8 mouse cellular contexts compared by ENCODE assay signal in the genomic region with DNA sequence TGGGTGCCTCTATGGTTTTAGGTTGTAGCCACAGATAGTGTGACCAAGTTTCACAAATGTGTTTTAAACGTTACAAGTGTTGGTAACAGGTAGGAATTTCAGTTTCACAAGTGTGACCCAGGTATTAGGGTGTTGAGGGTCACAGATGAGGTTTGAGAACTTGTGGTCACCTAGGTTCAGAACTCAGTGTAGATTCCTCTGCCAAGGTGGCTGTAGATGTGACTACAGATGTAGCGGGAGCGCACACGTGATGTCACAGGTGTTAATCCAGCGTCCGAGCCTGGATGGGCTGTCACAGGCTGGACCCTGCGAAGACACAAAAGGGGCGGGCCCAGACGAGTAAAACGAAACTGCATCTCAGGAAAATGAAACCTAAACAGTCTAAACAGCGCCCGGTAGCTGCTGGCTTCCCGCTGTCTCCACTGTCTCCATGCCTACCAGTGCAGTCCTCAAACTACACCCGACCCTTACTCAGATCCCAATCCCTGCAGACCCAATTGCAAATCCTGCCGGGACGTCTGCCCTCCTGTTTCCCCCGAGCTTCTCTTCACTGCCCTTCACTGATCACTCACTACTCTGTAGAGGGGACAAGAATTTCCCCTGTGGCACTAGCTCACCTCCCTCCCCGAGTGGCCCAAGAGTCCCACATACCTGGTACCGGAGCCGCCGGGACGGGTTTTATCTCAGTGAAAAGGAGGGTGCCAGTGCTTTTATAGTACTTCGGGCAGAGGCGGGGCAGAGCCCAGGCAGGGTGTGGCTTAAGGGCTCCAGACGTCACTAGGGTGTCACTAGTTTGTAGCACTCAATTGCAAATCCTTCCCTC. TPM values are rescaled to one million over a fixed set of nuclear protein-coding genes. Genes with fewer than 3 reads are reported as not detected.
A peak's percentile ranks its signal among the peaks of the same experiment; 100 is the strongest.
DNase-seq lines count a peak whose midpoint lies in the region; ATAC-seq and TF ChIP-seq lines count a peak whose summit lies in the region.

A gene (minus strand): TSS at position 743 of the 823 bp plus-strand sequence.

- peak; percentile 73 for ATAC-seq in heart, embryonic 15.5 days (replicated peaks; ENCODE audit: insufficient number of reproducible peaks, insufficient read depth, low FRiP score, low read depth)

- H3K79me2 ChIP-seq in macrophage (ENCODE audit: inconsistent target), result peaks cover 32% of the 10 kb centered on the region; the same call in 1 of the 2 replicates

- H3K9me3 ChIP-seq in heart, embryonic 15.5 days (replicated peaks), result no peaks in the 10 kb centered on the region

- WGBS in heart, embryonic 15.5 days, result 8% methylated on average over 25 of the region's 25 CpGs
- WGBS in macrophage (ENCODE audit: missing documents), result 2% methylated on average over 25 of the region's 25 CpGs

- peak; percentile 84 for DNase-seq in 416B (ENCODE audit: low read depth)
- DNase-seq in adrenal gland, adult (ENCODE audit: inconsistent age in 2 of 2, low spot score in 1 of 2), result peak; percentile 79 to 92
- DNase-seq in kidney, postnatal 10 days, result peak; percentile 72
- DNase-seq in retina, embryonic 14.5 days (ENCODE audit: low spot score), result peak; percentile 27
- DNase-seq in layer of hippocampus, adult 11-12 months (ENCODE audit: low spot score), result no peak

- no peak for TF ChIP-seq CTCF in embryonic fibroblast, embryonic 13.5 days (IDR thresholded peaks at IDR 0.05; ENCODE audit: borderline replicate concordance, insufficient read depth, low read length)

- no peaks in the 10 kb centered on the region for H3K27me3 ChIP-seq in heart, embryonic 15.5 days

- peak within 1 kb of the TSS; percentile 82 for H3K4me3 ChIP-seq in embryonic fibroblast, embryonic 13.5 days (ENCODE audit: insufficient read depth, low read length)
- peak within 1 kb of the TSS; percentile 71 for H3K4me3 ChIP-seq in heart, embryonic 15.5 days
- peak within 1 kb of the TSS; percentile 98 for H3K4me3 ChIP-seq in macrophage (ENCODE audit: inconsistent target)

- H3K27ac ChIP-seq in embryonic fibroblast, embryonic 13.5 days (ENCODE audit: insufficient read depth, low read length), result no peak within 1 kb of the TSS
- H3K27ac ChIP-seq in heart, embryonic 15.5 days, result 0 out of 2 replicates have a peak within 1 kb of the TSS, but pooled peaks have one; percentile 9
- peak within 1 kb of the TSS; percentile 93 for H3K27ac ChIP-seq in macrophage

- peaks cover 31% of the 10 kb centered on the region for H3K36me3 ChIP-seq in heart, embryonic 15.5 days
- peaks cover 28% of the 10 kb centered on the region for H3K36me3 ChIP-seq in macrophage (ENCODE audit: inconsistent target)

- peak; percentile 62; the same call in 1 of the 2 replicates for TF ChIP-seq POLR2A in embryonic fibroblast, embryonic 13.5 days (IDR thresholded peaks at IDR 0.05; ENCODE audit: low read depth, low read length)

- no peaks in the 10 kb centered on the region; the same call in 1 of the 2 replicates for H3K4me1 ChIP-seq in embryonic fibroblast, embryonic 13.5 days (ENCODE audit: control insufficient read depth, insufficient read depth, low read length)
- peaks cover 16% of the 10 kb centered on the region for H3K4me1 ChIP-seq in heart, embryonic 15.5 days (replicated peaks)

- peak within 1 kb of the TSS; percentile 89 for H3K4me2 ChIP-seq in heart, embryonic 15.5 days

- H3K9ac ChIP-seq in heart, embryonic 15.5 days, result peak within 1 kb of the TSS; percentile 69

RNA-seq across cellular contexts. Expression of the gene that starts here (rescaled TPM):
- 6.0 and 7.2 TPM in 2 replicates for polyA plus RNA-seq in embryonic fibroblast, embryonic 13.5 days (2011; ENCODE audit: insufficient read length, low read depth, missing spikeins)
- polyA plus RNA-seq in heart, embryonic 15.5 days (2015; fragmentation: Nextera tagmentation; extraction: Ambion mirVana), result 3.0 and 6.5 TPM in 2 replicates
- 1,000 to 10,000 TPM in 12 of 26 experiments, 100 to 1,000 TPM in 13, 10 to 100 TPM in 1; 97.8 to 1,739 (median 915) TPM for total RNA-seq in macrophage (2018; cell fraction: chromatin; rRNA removed)
- 1,000 to 10,000 TPM in 13 of 26 experiments, 100 to 1,000 TPM in 13; 154 to 2,965 (median 1,096) TPM for total RNA-seq in macrophage (2018; cell fraction: cytosol; rRNA removed)
- 1,000 to 10,000 TPM in 13 of 26 experiments, 100 to 1,000 TPM in 13; 137 to 2,582 (median 962) TPM for total RNA-seq in macrophage (2018; cell fraction: nucleus; rRNA removed)
- 119 to 344 TPM (median 190 TPM) in 3 replicates for polyA plus RNA-seq in macrophage (2018)

Comparison
In these comparisons a context has a peak if more than half of its experiments do, and no peak if none do; other contexts are left out.
1. RNA of the gene that starts here (polyA plus RNA-seq): 119 to 344 TPM in macrophage; 6.0 to 7.2 TPM in embryonic fibroblast, embryonic 13.5 days and 3.0 to 6.5 TPM in heart, embryonic 15.5 days; every median in the first group is over 10 times any median in the second.
2. Peak in every context shown above with its lines, with median percentiles within 50 percentile points of each other: H3K4me3 ChIP-seq.